Mouse (Mus musculus) cortical plate, adult 2 months (tissue): Measurements from ENCODE around the gene Katnb1. TPM values are rescaled to one million over a fixed set of nuclear protein-coding genes. Genes with fewer than 3 reads are reported as not detected.

ENCODE experiments used
- H3K27ac ChIP-seq: fragments of 200-500 bp; 2 replicates; pipeline ENCODE4 v1.5.1; 2012; ENCODE audit warnings: low read length, control low read depth, inconsistent platforms; ENCODE audit not compliant: insufficient read depth
- H3K4me1 ChIP-seq: fragments of 200-500 bp; 2 replicates; pipeline ENCODE4 v1.6.1; 2011; ENCODE audit warnings: low read length; ENCODE audit not compliant: control insufficient read depth, insufficient read depth
- H3K4me3 ChIP-seq: fragments of 200-500 bp; 2 replicates; pipeline ENCODE4 v1.5.1; 2011; ENCODE audit warnings: mild to moderate bottlenecking, low read length, control low read depth; ENCODE audit not compliant: insufficient read depth
- CTCF ChIP-seq: fragments of 200-500 bp; IDR thresholded peaks from 2 replicates; pipeline ENCODE4 v1.5.1; 2011; ENCODE audit warnings: mild to moderate bottlenecking, control low read depth, low read length; ENCODE audit not compliant: insufficient read depth; ENCODE audit errors: extremely low read depth
- POLR2A ChIP-seq: fragments of 200-500 bp; IDR thresholded peaks from 2 replicates; pipeline ENCODE4 v1.6.1; 2011; ENCODE audit warnings: mild to moderate bottlenecking, low read length, control low read depth; ENCODE audit not compliant: insufficient read depth; ENCODE audit errors: extremely low read depth
- polyA plus RNA-seq: library from polyadenylated mRNA; depleted of rRNA; stranded (reverse); fragments of >200 nt; gene quantifications from 2 replicates; pipeline ENCODE4 v1.2.3, GENCODE M21; 2012

Gene Katnb1
- polyA plus RNA-seq, 1 experiment, result 49.1 TPM

- peaks cover 3% of the 10 kb centered on the region; the same call in 1 of the 2 replicates for H3K4me1 ChIP-seq
- no peak within 1 kb of the TSS for H3K4me3 ChIP-seq
- TF ChIP-seq POLR2A (no peak), CTCF (no peak)
- H3K27ac ChIP-seq, result no peak within 1 kb of the TSS
Measured at GRCm38 (mm10) chr8:95054927-95055510, 26.0 kb upstream of the Katnb1 start, which contains the start of gene Drc7. Gene Drc7 (plus strand): TSS chr8:95055103.

- peaks cover 3% of the 10 kb centered on the region; the same call in 1 of the 2 replicates for H3K4me1 ChIP-seq
- H3K4me3 ChIP-seq, result no peak overlapping the region
- H3K27ac ChIP-seq, result no peak overlapping the region
- TF ChIP-seq POLR2A, result no peak
- TF ChIP-seq CTCF, result no peak
Measured at GRCm38 (mm10) chr8:95056414-95056813, 24.6 kb upstream of the Katnb1 start.

GRCm38 (mm10) chr8:95058661-95059060 is 22.3 kb upstream of the Katnb1 start:
- TF ChIP-seq POLR2A, result no peak
- no peak for TF ChIP-seq CTCF
- no peak overlapping the region for H3K27ac ChIP-seq
- no peak overlapping the region for H3K4me3 ChIP-seq
- peaks cover 2% of the 10 kb centered on the region; the same call in 1 of the 2 replicates for H3K4me1 ChIP-seq

- Histone ChIP-seq H3K4me3 (no peak overlapping the region), H3K27ac (no peak overlapping the region), H3K4me1 (no peaks in the 10 kb centered on the region)
- TF ChIP-seq CTCF (no peak), POLR2A (no peak)
Measured at GRCm38 (mm10) chr8:95059812-95060533, 21.0 kb upstream of the Katnb1 start.

GRCm38 (mm10) chr8:95064531-95064930 is 16.5 kb upstream of the Katnb1 start:
- Histone ChIP-seq H3K4me1 (no peaks in the 10 kb centered on the region), H3K4me3 (no peak overlapping the region), H3K27ac (no peak overlapping the region)
- TF ChIP-seq CTCF (no peak), POLR2A (no peak)

- Histone ChIP-seq H3K27ac (no peak overlapping the region), H3K4me1 (no peaks in the 10 kb centered on the region), H3K4me3 (no peak overlapping the region)
- no peak for TF ChIP-seq POLR2A
- peak; percentile 29; the same call in 1 of the 2 replicates for TF ChIP-seq CTCF
Measured at GRCm38 (mm10) chr8:95067582-95067981, 13.4 kb upstream of the Katnb1 start.

- TF ChIP-seq POLR2A, result no peak
- no peak for TF ChIP-seq CTCF
- no peak overlapping the region for H3K27ac ChIP-seq
- H3K4me1 ChIP-seq, result no peaks in the 10 kb centered on the region
- no peak overlapping the region for H3K4me3 ChIP-seq
Measured at GRCm38 (mm10) chr8:95075504-95075903, 5.5 kb upstream of the Katnb1 start.

- H3K4me1 ChIP-seq, result no peaks in the 10 kb centered on the region
- no peak overlapping the region for H3K27ac ChIP-seq
- no peak overlapping the region for H3K4me3 ChIP-seq
- TF ChIP-seq POLR2A (no peak), CTCF (no peak)
Measured at GRCm38 (mm10) chr8:95076151-95076550, 4.8 kb upstream of the Katnb1 start.

- TF ChIP-seq POLR2A (no peak), CTCF (no peak)
- no peak overlapping the region for H3K4me3 ChIP-seq
- H3K27ac ChIP-seq, result no peak overlapping the region
- peaks cover 4% of the 10 kb centered on the region for H3K4me1 ChIP-seq
Measured at GRCm38 (mm10) chr8:95078055-95078454, 2.9 kb upstream of the Katnb1 start.

GRCm38 (mm10) chr8:95079305-95079704 is 1.7 kb upstream of the Katnb1 start:
- Histone ChIP-seq H3K4me3 (no peak overlapping the region), H3K4me1 (peaks cover 4% of the 10 kb centered on the region), H3K27ac (no peak overlapping the region)
- TF ChIP-seq CTCF (no peak), POLR2A (no peak)
